Mouse (Mus musculus) ovary, adult 18-20 months (tissue): ENCODE results near the gene Orai1.

Experiments used
- DNase-seq: peaks from one replicate; pipeline ENCODE4 v3.0.0; 2022; ENCODE audit warnings: low spot score, mixed read lengths

Orai1 gene

DNA sequence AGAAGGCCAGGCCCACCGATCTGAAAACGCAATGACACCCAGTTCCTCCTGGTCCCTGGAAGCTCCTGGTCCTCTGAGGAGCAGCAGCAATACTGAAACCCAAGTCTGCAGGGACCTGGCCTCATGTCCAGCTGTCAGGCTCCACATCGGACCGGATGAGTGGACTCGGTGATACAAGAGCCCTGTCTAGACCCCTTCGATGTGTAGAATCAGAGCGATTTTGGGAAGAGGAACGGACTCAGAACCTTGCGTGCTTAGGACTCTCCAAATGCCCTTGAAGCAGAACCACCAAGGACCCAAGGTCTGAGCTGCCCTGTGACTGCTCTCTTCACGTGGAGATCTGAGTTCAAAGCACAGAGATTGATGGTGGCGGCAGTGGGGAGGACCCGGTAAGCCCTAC lies 53.2 kb downstream of the Orai1 start, which contains the start of gene Tmem120b:
Gene Tmem120b (plus strand): TSS at position 301 of the 400 bp plus-strand sequence.
- DNase-seq, result no peak

DNA sequence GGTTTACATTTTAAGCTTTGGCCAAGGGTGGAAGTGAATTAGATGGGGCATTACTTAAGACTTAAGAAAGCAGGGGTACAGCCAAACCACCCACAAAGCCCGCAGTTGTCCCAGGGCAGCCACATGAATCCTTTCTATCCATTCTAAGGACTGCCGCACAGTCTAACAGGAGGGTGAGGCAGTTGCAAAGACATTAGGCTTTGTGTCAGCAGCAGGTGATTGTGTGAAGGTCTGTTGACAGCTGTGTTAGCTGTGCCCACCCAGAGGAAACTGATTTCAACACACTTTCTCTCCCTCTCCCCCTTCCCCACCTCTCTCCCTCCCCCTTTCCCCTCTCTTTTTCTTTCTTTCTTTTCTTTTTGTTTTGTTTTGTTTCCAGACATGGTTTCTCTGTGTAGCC lies 53.8 kb downstream of the Orai1 start:
- no peak for DNase-seq

DNA sequence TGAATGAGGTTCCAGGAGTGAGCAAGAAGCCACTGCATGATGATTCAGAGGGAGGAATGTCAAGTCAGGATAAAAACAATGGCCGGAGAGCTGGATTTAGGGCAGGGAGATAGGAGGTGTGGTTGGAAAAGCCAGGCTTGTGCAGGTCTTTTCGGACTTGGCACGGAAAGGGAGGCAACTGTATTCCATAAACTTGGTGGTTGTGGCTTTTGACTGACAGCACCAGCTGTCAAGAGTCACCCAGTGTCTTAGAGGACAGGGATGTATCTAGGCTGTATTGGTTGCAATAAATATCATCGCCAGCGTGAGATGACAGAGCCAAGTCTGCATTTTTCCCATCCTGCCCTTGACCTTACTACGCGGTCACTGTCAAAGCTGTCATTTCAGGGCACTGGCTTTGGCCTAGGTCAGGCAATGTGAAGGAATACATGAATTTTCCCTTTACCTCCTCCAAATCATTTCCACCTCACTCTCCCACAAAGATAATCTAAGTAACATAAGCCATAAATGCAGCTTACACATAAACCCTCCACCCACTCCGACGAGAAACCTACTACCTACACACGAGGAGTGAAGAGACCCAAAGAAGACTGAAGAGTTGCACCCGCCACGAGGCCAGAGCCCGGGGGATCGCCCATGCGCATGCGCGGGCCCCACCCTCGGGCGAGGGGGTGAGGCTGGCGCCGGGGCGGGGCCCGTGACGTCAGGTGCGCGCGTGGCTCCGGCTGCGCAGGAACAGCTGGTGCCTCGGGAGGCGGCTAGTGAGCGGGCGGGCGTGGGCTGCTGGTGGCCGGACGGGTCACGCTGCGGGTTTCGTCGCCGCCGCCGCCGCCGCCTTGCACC lies 60.9 kb downstream of the Orai1 start:
- peak; percentile 87 for DNase-seq

DNA sequence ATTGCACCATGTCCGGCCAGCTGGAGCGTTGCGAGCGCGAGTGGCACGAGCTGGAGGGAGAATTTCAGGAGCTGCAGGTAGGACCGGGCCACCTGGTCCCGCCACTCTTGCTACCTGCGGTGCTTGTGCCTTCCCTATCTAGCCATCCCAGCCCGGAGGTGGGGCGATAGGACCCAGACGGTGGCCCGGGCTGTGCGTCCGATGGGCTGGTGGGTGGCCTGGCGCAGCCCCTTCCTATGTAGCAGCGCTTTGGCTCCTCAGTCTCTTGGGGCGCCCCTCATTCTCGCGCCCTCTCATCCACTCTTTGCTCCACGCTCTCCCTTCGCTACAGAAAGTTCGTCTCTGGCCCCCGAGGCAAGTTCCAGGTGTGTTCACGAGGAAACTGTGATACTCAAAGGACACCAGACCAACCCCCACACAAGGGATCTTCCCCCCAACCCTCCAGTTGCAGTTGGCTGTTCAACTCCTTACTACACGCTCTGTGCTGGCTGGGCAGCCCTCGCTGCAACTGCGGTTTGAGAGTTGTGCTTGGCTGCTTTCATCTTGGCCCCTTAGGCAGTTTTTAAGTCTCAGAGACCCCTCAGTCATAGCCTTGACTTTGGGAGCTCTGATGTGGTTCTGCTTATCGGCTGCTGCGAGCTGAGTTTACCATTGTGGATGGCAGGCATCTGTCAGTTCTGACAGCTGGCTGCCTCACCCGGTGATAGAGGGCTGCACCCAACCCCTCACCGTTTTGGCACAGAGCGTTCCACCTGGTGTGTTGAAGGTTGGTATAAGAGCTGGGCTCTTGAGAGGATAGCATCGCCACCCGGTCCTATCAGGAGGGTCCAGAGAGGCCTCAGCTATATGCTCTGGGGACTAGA lies 61.8 kb downstream of the Orai1 start:
- no peak for DNase-seq

DNA sequence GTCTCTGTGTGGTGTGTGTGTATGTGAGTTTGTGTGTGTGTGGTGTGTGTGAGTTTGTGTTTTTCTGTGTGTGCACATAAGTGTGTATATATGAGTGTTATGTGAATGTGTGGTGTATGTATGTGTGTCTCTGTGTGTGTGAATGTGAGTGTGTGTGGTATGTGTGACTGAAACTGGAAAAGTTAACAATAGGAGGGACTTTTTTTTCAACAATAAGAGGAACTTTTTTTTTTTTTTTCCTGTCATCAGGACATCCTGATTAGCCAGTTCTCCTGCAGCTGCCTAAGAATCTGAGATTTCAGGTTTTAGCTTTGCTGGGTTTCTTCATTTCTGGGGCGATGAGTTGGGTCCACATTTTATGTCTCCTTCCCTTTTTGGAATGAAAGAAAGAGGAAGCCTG lies 64.7 kb downstream of the Orai1 start:
- no peak for DNase-seq

DNA sequence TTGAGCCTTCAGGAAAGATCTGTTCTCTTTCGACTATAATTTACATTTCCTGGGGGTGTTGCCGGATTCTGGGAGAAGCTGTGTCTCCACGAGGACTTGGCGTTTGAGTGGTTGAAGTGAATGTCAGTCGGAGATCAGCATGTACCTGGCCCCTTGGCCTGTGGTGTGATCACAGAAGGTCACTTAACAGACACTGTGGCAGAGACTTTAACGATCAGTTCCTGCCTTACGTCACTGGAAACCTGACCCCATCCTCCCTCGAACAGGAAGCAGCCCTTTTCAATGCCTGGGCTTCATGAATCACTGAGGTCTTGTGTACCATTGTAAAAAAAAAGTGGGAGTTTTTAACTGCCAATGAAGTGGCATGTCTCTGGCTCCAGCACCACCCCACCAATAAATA lies 65.2 kb downstream of the Orai1 start:
- DNase-seq, result no peak
